Mouse (Mus musculus) hindbrain, embryonic 16.5 days (tissue): Measurements from ENCODE around the gene Sptbn4. TPM values are rescaled to one million over a fixed set of nuclear protein-coding genes. Genes with fewer than 3 reads are reported as not detected.

Experiments
- ATAC-seq: fragments of 200-750 bp; cut with Nextera tagmentation; 2 replicates; pipeline ENCODE4 v1.8.0; 2017; ENCODE audit warnings: moderate TSS enrichment, moderate library complexity
- H3K27ac ChIP-seq: fragments of 300-500 bp; sonication (generic); 2 replicates; pipeline ENCODE4 v1.5.1; 2014; ENCODE audit warnings: low read depth, mild to moderate bottlenecking, control low read depth, low read length, moderate library complexity
- H3K27me3 ChIP-seq: fragments of 300-500 bp; sonication (generic); replicated peaks from 2 replicates; pipeline ENCODE4 v1.6.1; 2014; ENCODE audit warnings: low read length; ENCODE audit not compliant: control insufficient read depth, insufficient read depth
- H3K36me3 ChIP-seq: fragments of 300-500 bp; sonication (generic); 2 replicates; pipeline ENCODE4 v1.6.1; 2014; ENCODE audit warnings: mild to moderate bottlenecking, low read length, moderate library complexity, mixed read lengths; ENCODE audit not compliant: control insufficient read depth, insufficient read depth
- H3K4me1 ChIP-seq: fragments of 300-500 bp; sonication (generic); 2 replicates; pipeline ENCODE4 v1.6.1; 2014; ENCODE audit warnings: low read depth, low read length; ENCODE audit not compliant: control insufficient read depth, insufficient read depth
- H3K4me2 ChIP-seq: fragments of 300-500 bp; sonication (generic); 2 replicates; pipeline ENCODE4 v1.6.1; 2014; ENCODE audit warnings: mild to moderate bottlenecking, low read length, control low read depth, moderate library complexity
- H3K4me3 ChIP-seq: fragments of 300-500 bp; sonication (generic); 2 replicates; pipeline ENCODE4 v1.5.1; 2014; ENCODE audit warnings: mild to moderate bottlenecking, low read length, control low read depth, moderate library complexity
- H3K9ac ChIP-seq: fragments of 300-500 bp; sonication (generic); 2 replicates; pipeline ENCODE4 v1.6.1; 2014; ENCODE audit warnings: low read depth, mild to moderate bottlenecking, control low read depth, low read length, moderate library complexity
- H3K9me3 ChIP-seq: fragments of 300-500 bp; sonication (generic); 2 replicates; pipeline ENCODE4 v1.6.1; 2014; ENCODE audit warnings: mild to moderate bottlenecking, low read length, moderate library complexity; ENCODE audit not compliant: control insufficient read depth
- WGBS: fragments of 180-500 bp; shearing (Covaris S2); extraction: QIAGEN DNeasy Blood & Tissue Kit; methylation state at CpG from one replicate; pipeline ENCODE4 v1.1.7; 2014; 5-methylcytosine and 5-hydroxymethylcytosine counted together
- polyA plus RNA-seq: library from polyadenylated mRNA; unstranded; fragments of >200 nt; fragmentation: Nextera tagmentation; extraction: Ambion mirVana; gene quantifications from 2 replicates; pipeline ENCODE4 v1.2.1, GENCODE M21; 2015

The Sptbn4 gene
- polyA plus RNA-seq, 1 experiment from 2014 or later: 3.1 TPM

DNA sequence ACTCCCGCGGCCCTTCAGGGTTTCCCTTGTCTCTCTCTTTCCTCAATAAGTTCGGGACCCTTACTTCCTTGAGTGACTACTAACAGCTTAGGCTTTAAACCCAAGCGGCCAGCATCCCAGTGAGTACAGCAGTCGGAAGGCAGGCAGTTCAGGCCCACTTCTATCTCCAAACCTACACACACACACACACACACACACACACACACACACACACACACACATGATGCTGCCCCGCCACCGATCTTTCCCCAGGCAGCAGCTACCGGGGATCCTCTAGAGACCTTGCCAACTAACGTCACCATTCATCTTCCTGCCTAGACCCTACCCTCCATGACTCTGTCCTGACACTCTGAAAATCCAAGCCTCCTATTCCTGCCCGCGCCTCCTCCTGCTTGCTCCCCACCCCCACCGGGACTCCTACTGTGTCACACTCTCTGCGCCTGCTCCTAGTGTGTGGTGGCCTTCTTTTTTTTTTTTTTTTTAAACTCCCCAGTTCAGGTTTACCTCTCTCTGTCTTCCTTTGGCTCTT lies 40.3 kb upstream of the Sptbn4 start:
- 3% methylated on average over 13 of the region's 13 CpGs for whole genome bisulfite sequencing
- H3K9me3 ChIP-seq: no peaks in the 10 kb centered on the region
- H3K27ac ChIP-seq: peak overlapping the region; percentile 90
- peak overlapping the region; percentile 69 for H3K4me2 ChIP-seq
- no peaks in the 10 kb centered on the region for H3K36me3 ChIP-seq
- no peak for ATAC-seq
- peak overlapping the region; percentile 78 for H3K4me3 ChIP-seq
- peak overlapping the region; percentile 86 for H3K9ac ChIP-seq
- H3K4me1 ChIP-seq: peaks cover 6% of the 10 kb centered on the region
- no peaks in the 10 kb centered on the region; the same call in 1 of the 2 replicates for H3K27me3 ChIP-seq

GRCm38 (mm10) chr7:27486770-27487697 lies 39.5 kb upstream of the Sptbn4 start, which contains the start of gene Sertad1:
Gene Sertad1 (plus strand): TSS chr7:27486910.
- Histone ChIP-seq H3K27me3 (no peaks in the 10 kb centered on the region; the same call in 1 of the 2 replicates), H3K4me3 (peak within 1 kb of the TSS; percentile 78), H3K4me1 (peaks cover 6% of the 10 kb centered on the region), H3K9ac (peak within 1 kb of the TSS; percentile 86), H3K4me2 (peak within 1 kb of the TSS; percentile 69), H3K27ac (peak within 1 kb of the TSS; percentile 90), H3K9me3 (no peaks in the 10 kb centered on the region), H3K36me3 (no peaks in the 10 kb centered on the region)
- peak; percentile 98 for ATAC-seq
- WGBS: under 1% methylated on average over 52 of the region's 80 CpGs

DNA sequence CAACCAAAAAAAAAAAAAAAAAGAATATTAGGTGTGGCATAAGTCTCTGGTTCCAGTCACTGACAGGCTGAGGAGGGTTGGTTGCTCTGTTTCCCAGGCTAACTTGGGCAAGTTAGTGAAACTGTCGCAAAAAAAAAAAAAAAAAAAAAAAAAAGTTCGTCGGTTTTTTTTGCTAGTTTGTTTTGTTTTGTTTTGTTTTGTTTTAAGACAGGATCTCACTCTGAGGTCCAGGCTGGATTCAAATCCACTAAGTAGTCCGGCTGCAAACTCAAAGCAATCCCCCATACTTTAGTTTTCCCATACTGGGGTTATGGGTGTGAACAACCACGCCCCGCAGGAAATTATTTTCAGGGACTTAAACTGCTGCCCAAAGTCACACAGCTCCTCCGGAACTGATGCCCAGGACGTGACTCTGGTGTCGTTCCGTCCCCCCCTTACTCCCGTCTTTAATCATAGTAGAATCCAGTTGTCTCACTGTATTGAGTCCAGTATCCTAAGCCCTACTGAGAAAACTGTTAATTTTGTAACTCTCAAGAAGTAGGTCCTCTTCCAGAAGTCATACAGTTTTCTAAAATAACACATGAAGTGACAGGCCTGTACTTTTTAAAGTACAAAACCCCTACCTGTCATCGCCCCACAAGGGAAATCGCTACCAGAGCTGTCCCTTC lies 38.8 kb upstream of the Sptbn4 start:
- H3K4me3 ChIP-seq: peak overlapping the region; percentile 78
- H3K36me3 ChIP-seq: no peaks in the 10 kb centered on the region
- H3K9ac ChIP-seq: peak overlapping the region; percentile 54
- 7% methylated on average over 13 of the region's 13 CpGs for WGBS
- H3K27me3 ChIP-seq: no peaks in the 10 kb centered on the region; the same call in 1 of the 2 replicates
- no peaks in the 10 kb centered on the region for H3K9me3 ChIP-seq
- H3K27ac ChIP-seq: peak overlapping the region; percentile 55; the same call in 1 of the 2 replicates
- peaks cover 10% of the 10 kb centered on the region for H3K4me1 ChIP-seq
- peak; percentile 11 for ATAC-seq
- H3K4me2 ChIP-seq: peak overlapping the region; percentile 69

- H3K9ac ChIP-seq: no peak overlapping the region
- H3K36me3 ChIP-seq: no peaks in the 10 kb centered on the region
- no peak overlapping the region for H3K4me3 ChIP-seq
- H3K4me1 ChIP-seq: peaks cover 10% of the 10 kb centered on the region
- no peak overlapping the region for H3K27ac ChIP-seq
- no peaks in the 10 kb centered on the region for H3K27me3 ChIP-seq
- H3K4me2 ChIP-seq: no peak overlapping the region
- H3K9me3 ChIP-seq: no peaks in the 10 kb centered on the region
- WGBS: 88% methylated on average over 4 of the region's 4 CpGs
- no peak for ATAC-seq
These were observed 36.4 kb upstream of the Sptbn4 start for GRCm38 (mm10) chr7:27483860-27484259.

- no peaks in the 10 kb centered on the region for H3K9me3 ChIP-seq
- peak overlapping the region; percentile 33 for H3K4me3 ChIP-seq
- peaks cover 7% of the 10 kb centered on the region for H3K4me1 ChIP-seq
- ATAC-seq: peak; percentile 71
- peak overlapping the region; percentile 58 for H3K9ac ChIP-seq
- no peaks in the 10 kb centered on the region for H3K36me3 ChIP-seq
- peak overlapping the region; percentile 63 for H3K4me2 ChIP-seq
- WGBS: 3% methylated on average over 8 of the region's 12 CpGs
- peak overlapping the region; percentile 9; the same call in 1 of the 2 replicates for H3K27ac ChIP-seq
- no peaks in the 10 kb centered on the region for H3K27me3 ChIP-seq
These were observed 34.1 kb upstream of the Sptbn4 start for GRCm38 (mm10) chr7:27481627-27481969.

- peak overlapping the region; percentile 47 for H3K27ac ChIP-seq
- peak overlapping the region; percentile 63 for H3K4me2 ChIP-seq
- ATAC-seq: no peak; the same call in 1 of the 2 replicates
- H3K9ac ChIP-seq: peak overlapping the region; percentile 58
- H3K9me3 ChIP-seq: no peaks in the 10 kb centered on the region
- H3K36me3 ChIP-seq: no peaks in the 10 kb centered on the region
- WGBS: 16% methylated on average over 9 of the region's 11 CpGs
- no peaks in the 10 kb centered on the region for H3K27me3 ChIP-seq
- peak overlapping the region; percentile 33 for H3K4me3 ChIP-seq
- peaks cover 4% of the 10 kb centered on the region; the same call in 1 of the 2 replicates for H3K4me1 ChIP-seq
These were observed 33.6 kb upstream of the Sptbn4 start for GRCm38 (mm10) chr7:27480927-27481626.

- 73% methylated on average over 3 of the region's 3 CpGs for WGBS
These were observed 33.0 kb upstream of the Sptbn4 start for GRCm38 (mm10) chr7:27480506-27480905.

DNA sequence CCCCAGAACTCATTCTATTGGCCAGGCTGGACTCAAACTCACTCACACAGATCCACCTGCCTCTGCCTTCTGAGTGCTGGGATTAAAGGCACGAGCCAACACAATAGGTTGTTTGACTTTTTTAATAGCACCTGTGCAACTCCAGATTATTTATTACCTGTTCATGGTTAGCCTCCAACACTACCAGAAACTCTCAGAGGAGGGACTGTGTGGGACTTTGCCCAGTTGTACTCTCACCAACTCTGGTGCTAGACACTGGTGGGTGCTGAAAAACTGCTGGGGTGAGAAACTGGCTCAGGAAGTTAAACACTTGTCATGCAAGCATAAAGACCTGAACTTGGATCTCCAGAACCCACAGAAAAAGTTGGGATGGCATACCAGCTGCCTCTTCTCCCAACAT lies 32.3 kb upstream of the Sptbn4 start:
- H3K9me3 ChIP-seq: no peaks in the 10 kb centered on the region
- no peak overlapping the region for H3K9ac ChIP-seq
- H3K36me3 ChIP-seq: no peaks in the 10 kb centered on the region
- H3K4me3 ChIP-seq: no peak overlapping the region
- peaks cover 9% of the 10 kb centered on the region; the same call in 1 of the 2 replicates for H3K4me1 ChIP-seq
- WGBS: 94% methylated on average over 1 of the region's 1 CpGs
- ATAC-seq: no peak
- H3K27me3 ChIP-seq: no peaks in the 10 kb centered on the region
- no peak overlapping the region for H3K27ac ChIP-seq
- no peak overlapping the region for H3K4me2 ChIP-seq

More at GRCm38 (mm10) chr7:27480506-27480905, 33.0 kb upstream of the Sptbn4 start:
- no peak for ATAC-seq
- Histone ChIP-seq H3K4me1 (peaks cover 4% of the 10 kb centered on the region; the same call in 1 of the 2 replicates), H3K36me3 (no peaks in the 10 kb centered on the region), H3K4me3 (no peak overlapping the region), H3K9ac (no peak overlapping the region), H3K27ac (no peak overlapping the region), H3K4me2 (no peak overlapping the region), H3K27me3 (no peaks in the 10 kb centered on the region), H3K9me3 (no peaks in the 10 kb centered on the region)
